Mouse (Mus musculus) heart, postnatal 14 days (tissue): ENCODE results near the gene Smco4. TPM values are rescaled to one million over a fixed set of nuclear protein-coding genes. Genes with fewer than 3 reads are reported as not detected.

Source experiments
- total RNA-seq, 2 experiments: library from RNA; stranded (reverse); gene quantifications; 2 replicates each; pipeline ENCODE4 v1.2.3; 2021

The Smco4 gene
- total RNA-seq, 2 experiments from 2014 or later, result 20.7 to 21.2 TPM

Other genes starting within 250 kb of the Smco4 start
- 10 to 100 TPM; 16.4 to 17.5 TPM for gene Med17, start 213.5 kb upstream of the Smco4 start, total RNA-seq
- gene Taf1d, start 187.2 kb upstream of the Smco4 start, total RNA-seq, result 10 to 100 TPM; 30.0 to 41.7 TPM
- 10 to 100 TPM in 1 of 2 experiments, 1 to 10 TPM in 1; 7.0 to 10.7 TPM for gene 4931406C07Rik, start 187.0 kb upstream of the Smco4 start, total RNA-seq
- gene Cep295, start 135.6 kb upstream of the Smco4 start, total RNA-seq, result 10 to 100 TPM in 1 of 2 experiments, 1 to 10 TPM in 1; 8.1 to 10.5 TPM
- under 1 TPM; 0.24 to 0.26 TPM for gene Deup1, start 134.5 kb downstream of the Smco4 start, total RNA-seq
- gene Slc36a4, start 216.3 kb downstream of the Smco4 start, total RNA-seq, result 10 to 100 TPM; 11.9 to 12.3 TPM